Mouse (Mus musculus): Measurements from ENCODE around the gene Ncoa3.

GRCm38 (mm10) chr2:166116704-166117103 lies 124.3 kb downstream of the Ncoa3 start:
- TF ChIP-seq CTCF (IDR thresholded peaks at IDR 0.05; ENCODE audit: control insufficient read depth, insufficient read depth, insufficient read length) (no peak), CEBPB (IDR thresholded peaks at IDR 0.05; ENCODE audit: low read depth) (no peak), MYOD1 (IDR thresholded peaks at IDR 0.05; ENCODE audit: control insufficient read depth, insufficient read length, low read depth) (no peak)

Data from C2C12 (cell line).